Mouse (Mus musculus) cerebellum, adult 9-11 months (tissue): Measurements from ENCODE around the gene Zfp362.
A peak's percentile ranks its signal among the peaks of the same experiment; 100 is the strongest.

Experiments used
- DNase-seq: peaks from one replicate; pipeline ENCODE4 v3.0.0; 2022

Zfp362 gene

GRCm38 (mm10) chr4:128727721-128728430 is 78.0 kb downstream of the Zfp362 start:
- peak; percentile 77 for DNase-seq

GRCm38 (mm10) chr4:128727019-128727720 is 78.7 kb downstream of the Zfp362 start:
- peak; percentile 86 for DNase-seq

GRCm38 (mm10) chr4:128724059-128724458 is 81.8 kb downstream of the Zfp362 start:
- peak; percentile 93 for DNase-seq

- DNase-seq = peak; percentile 64
Observed at GRCm38 (mm10) chr4:128723431-128723830, 82.4 kb downstream of the Zfp362 start.
